Mouse (Mus musculus) MEL (cell line): Measurements from ENCODE around the gene Vps11.

Experiments used
- BHLHE40 ChIP-seq: IDR thresholded peaks from 2 replicates; pipeline ENCODE4 v1.6.1; 2012; ENCODE audit warnings: low read depth, mild to moderate bottlenecking, inconsistent platforms, low read length, improper control_type of control experiment, borderline replicate concordance
- CTCF ChIP-seq, 3 experiments: IDR thresholded peaks in 2 of 3; conservative IDR thresholded peaks in 1 of 3; 2 replicates each; pipeline ENCODE4 v1.5.1; 2011 to 2012; ENCODE audit warnings: low read length in 3 of 3, low read depth in 2 of 3, mild to moderate bottlenecking in 2 of 3, improper control_type of control experiment in 1 of 3, inconsistent platforms in 1 of 3, mixed read lengths in 1 of 3, moderate library complexity in 1 of 3; ENCODE audit not compliant: control insufficient read depth in 1 of 3, insufficient read depth in 1 of 3, poor library complexity in 1 of 3, severe bottlenecking in 1 of 3
- GATA1 ChIP-seq: IDR thresholded peaks from 2 replicates; pipeline ENCODE4 v1.6.1; 2011; ENCODE audit warnings: low read depth, low read length, improper control_type of control experiment
- JUND ChIP-seq: IDR thresholded peaks from 2 replicates; pipeline ENCODE4 v1.6.1; 2011; ENCODE audit warnings: low read depth, mild to moderate bottlenecking, improper control_type of control experiment, low read length
- KAT2A ChIP-seq: conservative IDR thresholded peaks from 2 replicates; pipeline ENCODE4 v1.6.1; 2012; ENCODE audit warnings: low read depth, low read length, improper control_type of control experiment, inconsistent platforms
- MAX ChIP-seq: IDR thresholded peaks from 2 replicates; pipeline ENCODE4 v1.6.1; 2011; ENCODE audit warnings: low read length, improper control_type of control experiment
- MAZ ChIP-seq: IDR thresholded peaks from 2 replicates; pipeline ENCODE4 v1.6.1; 2012; ENCODE audit warnings: low read depth, mild to moderate bottlenecking, inconsistent platforms, low read length, improper control_type of control experiment
- MYC ChIP-seq: IDR thresholded peaks from 2 replicates; pipeline ENCODE4 v1.6.1; 2011; ENCODE audit warnings: low read depth, mild to moderate bottlenecking, low read length, improper control_type of control experiment, moderate library complexity
- POLR2AphosphoS2 ChIP-seq: IDR thresholded peaks from 2 replicates; pipeline ENCODE4 v1.6.1; 2011; ENCODE audit warnings: low read length, improper control_type of control experiment
- POLR2AphosphoS5 ChIP-seq: IDR thresholded peaks from 2 replicates; pipeline ENCODE4 v1.6.1; 2012; ENCODE audit warnings: low read depth, borderline replicate concordance, mild to moderate bottlenecking, inconsistent platforms, low read length, moderate library complexity, mixed read lengths
- USF2 ChIP-seq, 2 experiments: IDR thresholded peaks; 2 replicates each; pipeline ENCODE4 v1.6.1; 2011 to 2012; ENCODE audit warnings: improper control_type of control experiment in 2 of 2, low read length in 2 of 2, borderline replicate concordance in 1 of 2, inconsistent platforms in 1 of 2, low read depth in 1 of 2, mild to moderate bottlenecking in 1 of 2; ENCODE audit not compliant: insufficient read depth in 1 of 2
- ZMIZ1 ChIP-seq: IDR thresholded peaks from 2 replicates; pipeline ENCODE4 v1.6.1; 2012; ENCODE audit warnings: low read depth, mild to moderate bottlenecking, inconsistent platforms, low read length, improper control_type of control experiment, moderate library complexity
- ZNF384 ChIP-seq: IDR thresholded peaks from 2 replicates; pipeline ENCODE4 v1.6.1; 2012; ENCODE audit warnings: low read depth, mild to moderate bottlenecking, inconsistent platforms, low read length, improper control_type of control experiment

DNA sequence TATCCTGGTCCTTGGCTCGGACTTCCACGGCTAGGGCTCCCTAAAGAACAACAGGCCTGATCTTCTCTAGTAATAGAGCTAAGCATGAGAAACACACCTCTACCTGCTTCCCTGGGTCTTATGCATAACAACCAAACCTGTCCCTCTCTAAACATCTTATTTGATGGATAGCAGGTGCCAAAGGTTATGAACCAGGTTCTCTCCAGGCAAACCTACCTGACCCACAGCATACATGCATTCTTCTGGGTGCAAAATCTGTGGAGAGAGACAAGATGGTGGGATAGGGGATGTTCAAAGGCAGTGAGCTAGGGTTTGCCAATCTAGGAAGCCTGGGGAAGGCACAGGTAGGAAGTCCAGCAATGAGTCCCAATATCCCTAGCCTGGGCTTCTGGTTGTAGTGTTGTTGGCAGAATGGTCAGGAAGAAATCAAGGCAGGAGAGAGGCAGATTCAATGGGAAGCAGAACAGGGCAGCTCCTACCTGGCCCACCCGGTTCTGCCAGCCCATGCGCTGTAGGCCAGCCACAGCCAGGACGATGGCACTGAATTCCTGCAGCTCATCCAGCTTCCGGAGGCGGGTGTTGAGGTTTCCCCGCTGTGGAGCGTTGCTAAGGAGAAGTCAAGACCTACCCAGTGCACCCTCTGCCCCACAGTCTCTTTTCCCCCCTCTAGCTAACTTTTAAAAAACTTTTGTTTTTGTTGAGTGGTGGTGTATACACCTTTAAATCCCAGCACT lies 23.9 kb downstream of the Vps11 start:
- TF ChIP-seq CTCF (IDR thresholded peaks at IDR 0.05 in 2 of 3, conservative IDR thresholded peaks at IDR 0.05 in 1 of 3; ENCODE audit: control insufficient read depth in 1 of 3, insufficient read depth in 1 of 3, low read depth in 2 of 3, low read length in 3 of 3, poor library complexity in 1 of 3, severe bottlenecking in 1 of 3) (no peak), MYC (no peak), USF2 (IDR thresholded peaks at IDR 0.05; ENCODE audit: borderline replicate concordance in 1 of 2, insufficient read depth in 1 of 2, low read depth in 1 of 2, low read length in 2 of 2) (no peak), POLR2AphosphoS5 (no peak; the same call in 1 of the 2 replicates), KAT2A (no peak), POLR2AphosphoS2 (peak; percentile 73), ZMIZ1 (no peak; the same call in none of the 2 replicates), ZNF384 (no peak), JUND (no peak), GATA1 (no peak), BHLHE40 (no peak), MAX (no peak), MAZ (no peak)
